Mouse (Mus musculus): ENCODE measurements around the gene Ttyh3. TPM values are rescaled to one million over a fixed set of nuclear protein-coding genes. Genes with fewer than 3 reads are reported as not detected.

The Ttyh3 gene
- total and polyA plus RNA-seq, 3 experiments = 9.8 to 100 (median 68.7) TPM

DNA sequence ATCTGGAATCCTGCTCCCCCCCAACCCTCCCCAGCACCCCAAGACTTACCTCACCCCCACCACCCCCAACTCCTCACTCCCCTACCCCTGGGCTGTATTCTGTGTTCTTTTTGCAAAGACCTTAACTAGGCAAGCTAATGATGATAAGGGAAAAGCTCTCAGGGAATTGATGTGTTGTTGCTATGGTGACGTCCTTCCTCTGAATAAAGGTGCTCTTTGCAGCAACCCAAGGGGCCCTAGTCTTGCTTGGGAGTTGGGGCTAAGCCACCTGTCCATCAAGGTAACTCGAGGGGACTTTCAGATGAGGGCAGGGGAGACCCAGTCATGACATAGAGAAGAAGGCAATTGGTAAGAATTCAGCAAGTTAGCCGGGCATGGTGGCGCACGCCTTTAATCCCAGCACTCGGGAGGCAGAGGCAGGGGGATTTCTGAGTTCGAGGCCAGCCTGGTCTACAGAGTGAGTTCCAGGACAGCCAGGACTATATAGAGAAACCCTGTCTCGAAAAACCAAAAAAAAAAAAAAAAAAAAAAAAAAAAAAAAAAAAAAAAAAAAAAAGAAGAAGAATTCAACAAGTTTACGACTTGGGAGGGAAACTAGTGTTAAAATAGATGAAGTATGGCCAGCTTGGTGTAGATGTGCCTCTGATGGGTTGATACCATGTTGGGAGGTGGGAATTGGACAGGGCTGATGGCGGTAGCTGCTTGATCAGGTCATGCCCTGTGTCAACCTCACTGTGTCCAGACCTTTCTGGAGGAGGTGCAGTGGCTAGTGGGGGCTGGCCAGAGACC lies 33.3 kb downstream of the Ttyh3 start:
- H3K36me3 ChIP-seq (replicated peaks) = peaks cover 44% of the 10 kb centered on the region
- ATAC-seq (ENCODE audit: extremely low read depth, insufficient number of reproducible peaks, low FRiP score, poor library complexity, severe bottlenecking) = no peak
- DNase-seq (ENCODE audit: low spot score) = no peak
- TF ChIP-seq CTCF (IDR thresholded peaks at IDR 0.05; ENCODE audit: low read depth, low read length) (no peak), TAL1 (conservative IDR thresholded peaks at IDR 0.05; ENCODE audit: low read depth, low read length) (no peak), GATA1 (IDR thresholded peaks at IDR 0.05; ENCODE audit: borderline replicate concordance, low read length) (no peak), GATA2 (IDR thresholded peaks at IDR 0.05; ENCODE audit: borderline replicate concordance, low read depth, low read length) (no peak), POLR2AphosphoS5 (IDR thresholded peaks at IDR 0.05; ENCODE audit: insufficient replicate concordance, low read depth, low read length) (no peak)
- peaks cover 78% of the 10 kb centered on the region for H3K4me1 ChIP-seq (ENCODE audit: insufficient read depth, low read depth, low read length)
- no peak overlapping the region; the same call in 1 of the 2 replicates for H3K4me3 ChIP-seq (ENCODE audit: low read depth, low read length)
- H3K27me3 ChIP-seq (ENCODE audit: insufficient read depth, low read length) = peaks cover 16% of the 10 kb centered on the region; the same call in 1 of the 2 replicates
- H3K9me3 ChIP-seq (replicated peaks) = no peaks in the 10 kb centered on the region

DNA sequence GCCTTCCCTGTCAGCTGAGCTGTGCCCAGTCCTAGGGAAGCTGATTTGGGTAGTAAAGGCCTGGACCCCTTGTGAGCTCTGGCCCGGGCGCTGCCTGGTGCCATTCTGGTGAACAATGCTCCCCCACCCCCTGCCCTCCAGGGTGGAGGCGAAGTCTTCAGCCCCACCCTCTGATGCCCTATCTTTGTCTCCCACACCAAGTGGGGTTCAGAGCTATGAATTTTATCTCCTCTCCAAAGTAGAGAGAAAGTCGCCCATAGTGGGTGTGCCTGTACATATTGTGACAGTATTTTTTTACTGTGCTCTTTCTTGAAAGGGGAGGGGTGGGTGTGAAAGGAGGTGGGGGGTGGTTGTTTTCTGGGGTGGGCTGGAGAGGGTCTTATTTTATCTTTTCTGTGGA lies 34.0 kb downstream of the Ttyh3 start:
- DNase-seq (ENCODE audit: low spot score) = peak; percentile 65
- H3K4me3 ChIP-seq (ENCODE audit: low read depth, low read length) = peak overlapping the region; percentile 40; the same call in 1 of the 2 replicates
- peaks cover 20% of the 10 kb centered on the region; the same call in 1 of the 2 replicates for H3K27me3 ChIP-seq (ENCODE audit: insufficient read depth, low read length)
- H3K9me3 ChIP-seq (replicated peaks) = no peaks in the 10 kb centered on the region
- peaks cover 44% of the 10 kb centered on the region for H3K36me3 ChIP-seq (replicated peaks)
- TF ChIP-seq POLR2AphosphoS5 (IDR thresholded peaks at IDR 0.05; ENCODE audit: insufficient replicate concordance, low read depth, low read length) (no peak), GATA1 (IDR thresholded peaks at IDR 0.05; ENCODE audit: borderline replicate concordance, low read length) (no peak), TAL1 (conservative IDR thresholded peaks at IDR 0.05; ENCODE audit: low read depth, low read length) (no peak), GATA2 (IDR thresholded peaks at IDR 0.05; ENCODE audit: borderline replicate concordance, low read depth, low read length) (no peak), CTCF (IDR thresholded peaks at IDR 0.05; ENCODE audit: low read depth, low read length) (no peak)
- peak; percentile 58 for ATAC-seq (ENCODE audit: extremely low read depth, insufficient number of reproducible peaks, low FRiP score, poor library complexity, severe bottlenecking)
- peaks cover 83% of the 10 kb centered on the region for H3K4me1 ChIP-seq (ENCODE audit: insufficient read depth, low read depth, low read length)

DNA sequence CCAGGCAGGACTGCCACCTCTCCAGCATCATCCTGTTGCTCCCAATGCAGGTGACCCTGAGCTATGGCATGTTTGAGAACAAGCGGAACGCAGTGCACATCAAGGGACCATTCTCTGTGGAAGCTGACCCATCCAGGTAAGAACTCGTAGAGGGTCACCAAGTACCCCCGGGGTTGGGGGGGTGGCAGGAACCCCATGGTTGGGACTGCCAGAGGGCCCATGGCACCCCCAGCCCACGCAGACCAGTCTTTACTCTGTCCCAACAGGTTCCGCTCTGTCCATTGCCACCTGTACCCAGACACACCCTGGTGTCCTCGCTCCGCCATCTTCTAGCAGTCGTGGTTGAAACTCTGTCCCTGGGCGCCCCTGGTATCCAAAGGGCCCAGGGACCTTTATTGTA lies 34.7 kb downstream of the Ttyh3 start:
- TF ChIP-seq CTCF (IDR thresholded peaks at IDR 0.05; ENCODE audit: low read depth, low read length) (no peak), TAL1 (conservative IDR thresholded peaks at IDR 0.05; ENCODE audit: low read depth, low read length) (no peak), GATA2 (IDR thresholded peaks at IDR 0.05; ENCODE audit: borderline replicate concordance, low read depth, low read length) (no peak)
- DNase-seq (ENCODE audit: low spot score) = no peak
- Histone ChIP-seq H3K9me3 (replicated peaks) (no peaks in the 10 kb centered on the region), H3K4me1 (ENCODE audit: insufficient read depth, low read depth, low read length) (peaks cover 88% of the 10 kb centered on the region), H3K27me3 (ENCODE audit: insufficient read depth, low read length) (peaks cover 25% of the 10 kb centered on the region), H3K4me3 (ENCODE audit: low read depth, low read length) (no peak overlapping the region; the same call in 1 of the 2 replicates), H3K36me3 (replicated peaks) (peaks cover 44% of the 10 kb centered on the region)
- ATAC-seq (ENCODE audit: extremely low read depth, insufficient number of reproducible peaks, low FRiP score, poor library complexity, severe bottlenecking) = no peak

DNA sequence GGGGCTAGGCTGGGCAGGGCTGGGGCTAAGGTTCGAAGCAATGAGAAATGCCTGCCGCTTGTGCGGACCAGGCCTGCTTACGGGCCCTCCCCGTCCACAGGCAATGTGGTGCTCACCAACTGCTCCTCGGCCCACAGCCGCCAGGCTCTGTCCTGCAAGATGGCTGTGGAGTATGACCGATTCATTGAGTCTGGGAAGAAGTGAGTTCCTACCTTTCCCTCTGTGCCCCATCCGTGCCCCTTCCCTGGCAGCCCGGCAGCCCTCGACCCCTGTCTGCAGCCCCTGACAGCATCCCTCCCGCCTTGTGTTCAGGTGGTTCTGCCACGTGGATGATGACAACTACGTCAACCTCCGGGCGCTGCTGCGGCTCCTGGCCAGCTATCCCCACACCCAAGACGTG lies 36.6 kb downstream of the Ttyh3 start:
- TF ChIP-seq GATA1 (IDR thresholded peaks at IDR 0.05; ENCODE audit: borderline replicate concordance, low read length) = no peak
- no peak for TF ChIP-seq POLR2AphosphoS5 (IDR thresholded peaks at IDR 0.05; ENCODE audit: insufficient replicate concordance, low read depth, low read length)
- no peak for TF ChIP-seq GATA2 (IDR thresholded peaks at IDR 0.05; ENCODE audit: borderline replicate concordance, low read depth, low read length)
- Histone ChIP-seq H3K27me3 (ENCODE audit: insufficient read depth, low read length) (peaks cover 39% of the 10 kb centered on the region), H3K9me3 (replicated peaks) (peaks cover 7% of the 10 kb centered on the region), H3K4me1 (ENCODE audit: insufficient read depth, low read depth, low read length) (peaks cover 92% of the 10 kb centered on the region), H3K36me3 (replicated peaks) (peaks cover 44% of the 10 kb centered on the region), H3K4me3 (ENCODE audit: low read depth, low read length) (peak overlapping the region; percentile 13; the same call in 1 of the 2 replicates)
- DNase-seq (ENCODE audit: low spot score) (no peak), ATAC-seq (ENCODE audit: extremely low read depth, insufficient number of reproducible peaks, low FRiP score, poor library complexity, severe bottlenecking) (no peak)

DNA sequence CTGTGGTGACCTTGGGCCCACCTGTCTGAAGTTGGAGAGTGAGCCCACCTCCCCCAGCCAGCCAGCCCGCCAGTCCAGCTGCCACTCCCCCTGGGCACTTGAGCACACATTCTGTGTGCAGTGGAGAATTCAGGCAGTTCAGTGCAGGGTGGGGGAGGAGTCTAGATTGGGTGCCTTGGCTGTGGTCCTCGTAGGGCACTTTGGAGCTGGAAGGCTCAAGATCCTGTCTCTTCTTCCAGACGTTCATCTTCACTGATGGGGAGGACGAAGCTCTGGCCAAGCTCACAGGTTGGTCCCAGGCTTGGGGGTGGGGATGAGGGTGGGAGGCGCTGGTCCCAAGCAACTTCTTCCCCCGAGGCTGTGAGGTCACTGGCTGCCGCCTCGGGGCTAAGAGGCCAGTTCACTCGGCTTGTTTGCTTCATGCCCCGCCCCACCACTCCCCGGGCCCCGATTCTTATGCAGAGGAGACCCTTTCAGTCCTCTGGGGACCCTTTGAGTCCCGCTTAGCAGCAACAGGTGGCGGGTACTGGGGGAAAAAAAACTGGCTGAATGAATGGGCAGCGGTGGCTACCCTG lies 37.1 kb downstream of the Ttyh3 start:
- Histone ChIP-seq H3K36me3 (replicated peaks) (peaks cover 41% of the 10 kb centered on the region), H3K27me3 (ENCODE audit: insufficient read depth, low read length) (peaks cover 44% of the 10 kb centered on the region), H3K9me3 (replicated peaks) (peaks cover 12% of the 10 kb centered on the region), H3K4me1 (ENCODE audit: insufficient read depth, low read depth, low read length) (peaks cover 92% of the 10 kb centered on the region), H3K4me3 (ENCODE audit: low read depth, low read length) (peak overlapping the region; percentile 50; the same call in 1 of the 2 replicates)
- DNase-seq (ENCODE audit: low spot score) (no peak), ATAC-seq (ENCODE audit: extremely low read depth, insufficient number of reproducible peaks, low FRiP score, poor library complexity, severe bottlenecking) (no peak)
- TF ChIP-seq GATA2 (IDR thresholded peaks at IDR 0.05; ENCODE audit: borderline replicate concordance, low read depth, low read length) = no peak

DNA sequence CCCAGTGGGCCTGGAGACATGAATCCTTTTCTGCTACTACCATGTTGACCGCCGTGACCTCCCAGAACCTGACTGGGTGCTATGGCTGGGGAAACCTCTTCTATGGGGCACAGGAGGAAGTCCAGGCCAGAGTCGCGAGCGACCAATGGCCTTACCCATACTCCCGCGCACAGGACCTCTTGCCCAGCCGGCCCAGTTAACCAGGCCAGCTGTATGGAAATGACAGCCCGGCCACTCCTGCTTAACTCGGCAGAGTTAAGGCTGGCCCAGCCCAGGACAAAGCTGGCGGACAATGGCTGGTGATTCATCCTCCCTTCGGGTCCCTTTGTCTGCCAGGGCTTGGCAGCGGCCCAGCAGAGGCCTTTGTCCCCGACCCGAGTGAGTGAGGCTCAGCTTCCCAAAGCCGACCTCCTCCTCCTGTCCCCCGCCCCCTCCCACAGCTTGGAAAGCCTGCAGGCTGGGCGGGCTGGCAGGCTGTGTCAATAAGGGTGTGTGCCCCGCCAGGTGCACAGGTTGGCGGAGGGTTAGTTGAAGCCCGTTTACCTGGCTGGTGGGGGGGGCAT lies 37.7 kb downstream of the Ttyh3 start:
- peaks cover 92% of the 10 kb centered on the region for H3K4me1 ChIP-seq (ENCODE audit: insufficient read depth, low read depth, low read length)
- no peak for TF ChIP-seq POLR2AphosphoS5 (IDR thresholded peaks at IDR 0.05; ENCODE audit: insufficient replicate concordance, low read depth, low read length)
- no peak for TF ChIP-seq CTCF (IDR thresholded peaks at IDR 0.05; ENCODE audit: low read depth, low read length)
- TF ChIP-seq GATA1 (IDR thresholded peaks at IDR 0.05; ENCODE audit: borderline replicate concordance, low read length) = no peak
- no peak for TF ChIP-seq TAL1 (conservative IDR thresholded peaks at IDR 0.05; ENCODE audit: low read depth, low read length)
- TF ChIP-seq GATA2 (IDR thresholded peaks at IDR 0.05; ENCODE audit: borderline replicate concordance, low read depth, low read length) = no peak
- no peak for DNase-seq (ENCODE audit: low spot score)
- peaks cover 50% of the 10 kb centered on the region for H3K27me3 ChIP-seq (ENCODE audit: insufficient read depth, low read length)
- no peak for ATAC-seq (ENCODE audit: extremely low read depth, insufficient number of reproducible peaks, low FRiP score, poor library complexity, severe bottlenecking)
- peaks cover 17% of the 10 kb centered on the region for H3K9me3 ChIP-seq (replicated peaks)
- peak overlapping the region; percentile 50; the same call in 1 of the 2 replicates for H3K4me3 ChIP-seq (ENCODE audit: low read depth, low read length)
- peaks cover 35% of the 10 kb centered on the region for H3K36me3 ChIP-seq (replicated peaks)
